Mouse (Mus musculus) embryonic fibroblast, embryonic 13.5 days (primary cell): Measurements from ENCODE around the gene Hist1h4b.

Experiments
- CTCF ChIP-seq: IDR thresholded peaks from 2 replicates; pipeline ENCODE4 v1.5.1; 2011; ENCODE audit warnings: mild to moderate bottlenecking, control low read depth, low read length, moderate library complexity, borderline replicate concordance; ENCODE audit not compliant: insufficient read depth
- POLR2A ChIP-seq: IDR thresholded peaks from 2 replicates; pipeline ENCODE4 v1.6.1; 2011; ENCODE audit warnings: low read depth, mild to moderate bottlenecking, control low read depth, low read length, moderate library complexity

GRCm38 (mm10) chr13:23768834-23769397 is 12.1 kb downstream of the Hist1h4b start:
- TF ChIP-seq POLR2A = no peak
- TF ChIP-seq CTCF = no peak
